26 mouse cellular contexts compared by ENCODE assay signal in genomic region chr1:150827169-150827568, GRCm38 (mm10).
DNase-seq lines count a peak whose midpoint lies in the region; ATAC-seq lines count a peak whose summit lies in the region.
"Had no signal": no experiment of that assay in that cellular context is flagged by ENCODE, and none has a peak within 500 bp of the region (broad histone marks: within the 10 kb centered on the region; RNA-seq: fewer than 3 reads in every experiment).

No protein-coding gene starts in this region.

- no peak overlapping the region for H3K9ac ChIP-seq in heart, embryonic 12.5 days
- H3K9ac ChIP-seq in neural tube, embryonic 11.5 days (ENCODE audit: low read length): no peak overlapping the region
- H3K9ac ChIP-seq: forebrain, postnatal 0 days; limb, embryonic 12.5 days; liver, postnatal 0 days had no signal

- ATAC-seq in heart, embryonic 12.5 days (ENCODE audit: insufficient number of reproducible peaks, low FRiP score): peak; percentile 73; the same call in 1 of the 2 replicates
- no peak for ATAC-seq in neural tube, embryonic 11.5 days (ENCODE audit: insufficient read depth, low FRiP score, low TSS enrichment)
- ATAC-seq: forebrain, postnatal 0 days; hindbrain, postnatal 0 days; intestine, embryonic 16.5 days; liver, postnatal 0 days had no signal

- H3K4me2 ChIP-seq in heart, embryonic 12.5 days: no peak overlapping the region
- no peak overlapping the region for H3K4me2 ChIP-seq in neural tube, embryonic 11.5 days (ENCODE audit: low read depth)
- H3K4me2 ChIP-seq: limb, embryonic 12.5 days; liver, embryonic 11.5 days had no signal

- WGBS in heart, embryonic 12.5 days: 25% methylated on average over 5 of the region's 5 CpGs
- WGBS in neural tube, embryonic 11.5 days: 58% methylated on average over 5 of the region's 5 CpGs

- intact Hi-C loops in heart, postnatal 25 days (cut with DNase I): no loop called here
- intact Hi-C loops in heart, postnatal 10 days (cut with DNase I): no loop called here

- no peak overlapping the region for H3K4me3 ChIP-seq in heart, embryonic 12.5 days
- no peak overlapping the region for H3K4me3 ChIP-seq in neural tube, embryonic 11.5 days (ENCODE audit: low read depth, low read length)
- H3K4me3 ChIP-seq: hindbrain, embryonic 10.5 days; limb, embryonic 12.5 days; midbrain, embryonic 10.5 days had no signal

- H3K27ac ChIP-seq in heart, embryonic 12.5 days (ENCODE audit: poor library complexity, severe bottlenecking): peak overlapping the region; percentile 39; the same call in 1 of the 2 replicates
- no peak overlapping the region for H3K27ac ChIP-seq in neural tube, embryonic 11.5 days (ENCODE audit: low read depth, low read length)
- H3K27ac ChIP-seq: hindbrain, embryonic 10.5 days; hindbrain, postnatal 0 days; limb, embryonic 12.5 days; macrophage; midbrain, embryonic 10.5 days had no signal

- no peaks in the 10 kb centered on the region for H3K9me3 ChIP-seq in heart, embryonic 12.5 days (replicated peaks)
- H3K9me3 ChIP-seq in neural tube, embryonic 11.5 days (ENCODE audit: control insufficient read depth, low read length): no peaks in the 10 kb centered on the region
- H3K9me3 ChIP-seq: G1E; hindbrain, embryonic 10.5 days; limb, embryonic 12.5 days; midbrain, embryonic 10.5 days had no signal

- DNase-seq in heart, postnatal 25 days (ENCODE audit: low spot score): no peak
- peak; percentile 30 to 40 for DNase-seq in heart, postnatal 10 days
- no peak for DNase-seq in heart, adult 11 months
- peak; percentile 37 for DNase-seq in neural tube, embryonic 11.5 days (ENCODE audit: low spot score)
- DNase-seq in neural tube, embryonic 10.5 days (ENCODE audit: extremely low spot score, low spot score): no peak
- DNase-seq in cerebellum, adult 9-10 months: no peak
- DNase-seq in layer of hippocampus, adult 9-11 months: no peak
- DNase-seq: adrenal gland, adult 2 months; cerebellum, adult 11 months; cerebellum, postnatal 10 days; forebrain, postnatal 0 days; gastrocnemius, postnatal 25 days; kidney, postnatal 36 days; liver, postnatal 0 days; thymus, adult 18-20 months; thymus, postnatal 36 days had no signal

- no peaks in the 10 kb centered on the region for H3K36me3 ChIP-seq in heart, embryonic 12.5 days
- no peaks in the 10 kb centered on the region for H3K36me3 ChIP-seq in neural tube, embryonic 11.5 days (ENCODE audit: control insufficient read depth, insufficient read depth, low read length)
- H3K36me3 ChIP-seq: G1E; hindbrain, embryonic 10.5 days; limb, embryonic 12.5 days; midbrain, embryonic 10.5 days had no signal

- H3K4me1 ChIP-seq in heart, embryonic 12.5 days (replicated peaks): peaks cover 7% of the 10 kb centered on the region; the same call in 1 of the 2 replicates
- H3K4me1 ChIP-seq in neural tube, embryonic 11.5 days (ENCODE audit: control insufficient read depth, insufficient read depth, low read length): no peaks in the 10 kb centered on the region
- H3K4me1 ChIP-seq: hindbrain, embryonic 10.5 days; midbrain, embryonic 10.5 days had no signal

- H3K27me3 ChIP-seq in heart, embryonic 12.5 days (replicated peaks): no peaks in the 10 kb centered on the region
- H3K27me3 ChIP-seq in neural tube, embryonic 11.5 days (ENCODE audit: control insufficient read depth, insufficient read depth, low read length): no peaks in the 10 kb centered on the region
- H3K27me3 ChIP-seq: CH12.LX; limb, embryonic 12.5 days had no signal

Comparison
In these comparisons a context has a peak if more than half of its experiments do, and no peak if none do; other contexts are left out.
1. DNase-seq: peak in heart, postnatal 10 days (2 of 2) and neural tube, embryonic 11.5 days (single experiment); none in heart, postnatal 25 days (single experiment), heart, adult 11 months (single experiment), neural tube, embryonic 10.5 days (single experiment), cerebellum, adult 9-10 months (single experiment) and layer of hippocampus, adult 9-11 months (single experiment).